Mouse (Mus musculus): ENCODE measurements around the gene Tsc22d3. TPM values are rescaled to one million over a fixed set of nuclear protein-coding genes. Genes with fewer than 3 reads are reported as not detected.

Tsc22d3 gene
- 100 to 1,000 TPM; 239 to 501 TPM for total RNA-seq (2021)
- long read RNA-seq, experiment 1, transcript Tsc22d3-202 (3 exons, 1,790 nt): minor isoform, 7 of 873 reads
- long read RNA-seq, experiment 1, transcript Tsc22d3-201 (3 exons, 1,974 nt): major isoform, 692 of 873 reads
- long read RNA-seq, experiment 1, partial matches to known transcripts: 10 of 873 reads
- long read RNA-seq, experiment 1, other reads (novel, unspliced or antisense): 161 of 873 reads
- long read RNA-seq, experiment 2, transcript Tsc22d3-201 (3 exons, 1,974 nt): major isoform, 303 of 517 reads
- long read RNA-seq, experiment 2, transcript Tsc22d3-202 (3 exons, 1,790 nt): minor isoform, 6 of 517 reads
- long read RNA-seq, experiment 2, partial matches to known transcripts: 6 of 517 reads
- long read RNA-seq, experiment 2, other reads (novel, unspliced or antisense): 198 of 517 reads

DNA sequence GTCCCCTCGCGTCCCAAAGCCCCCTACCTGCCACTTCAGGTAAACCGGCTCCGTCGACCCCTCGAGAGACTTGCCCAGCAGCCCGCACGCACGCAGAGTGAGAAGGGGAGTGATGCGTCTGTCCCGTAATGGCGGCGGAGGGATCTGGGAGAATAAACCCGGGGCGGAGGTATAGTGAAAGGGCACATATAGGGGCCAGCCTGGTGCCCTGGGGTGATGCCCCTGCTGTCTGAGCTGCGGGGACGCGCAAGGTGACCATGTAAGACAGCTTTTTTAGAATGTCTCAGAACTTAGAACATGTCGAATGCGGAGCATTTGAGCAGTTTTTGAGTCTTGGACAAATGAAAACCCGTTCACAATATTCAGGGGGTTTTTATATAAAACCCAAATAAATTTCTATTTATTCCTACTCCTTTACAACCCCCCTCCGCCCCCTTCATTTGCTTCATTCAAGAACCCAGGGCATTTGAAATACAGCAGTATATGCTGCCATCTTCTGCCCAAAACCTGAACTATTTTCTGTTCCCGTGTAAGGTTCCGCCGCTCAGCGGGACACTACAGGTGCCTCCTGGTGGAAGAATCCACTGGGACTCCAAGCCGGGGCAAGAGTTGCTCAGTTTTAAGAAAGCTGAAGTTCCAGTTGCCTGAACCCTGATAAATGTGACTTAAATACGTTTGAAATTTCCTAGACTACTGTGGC is at the start of gene Tsc22d3:
Tsc22d3 (minus strand) TSS at position 250 of the 700 bp plus-strand sequence.
- DNase-seq (ENCODE audit: low spot score): peak; percentile 76

DNA sequence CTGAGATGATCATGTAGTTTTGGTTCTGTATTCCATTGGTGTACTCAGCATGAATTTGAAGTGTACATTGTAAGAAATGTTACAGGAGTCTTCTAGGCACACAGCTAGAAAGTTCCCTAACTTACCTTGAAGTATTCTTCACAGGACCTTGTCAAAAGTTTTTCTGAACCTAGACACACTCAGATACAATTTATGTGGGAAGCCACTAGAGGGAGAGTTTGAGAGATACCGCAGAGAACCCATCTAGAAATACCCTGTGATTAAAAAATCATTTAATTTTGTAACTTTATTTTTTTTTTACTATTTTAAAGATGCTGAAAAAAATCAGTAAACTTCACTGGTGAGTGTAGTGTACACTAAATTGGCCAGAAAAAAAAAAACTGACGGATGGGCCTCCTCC is 39.1 kb upstream of the Tsc22d3 start:
- DNase-seq (ENCODE audit: low spot score): no peak

DNA sequence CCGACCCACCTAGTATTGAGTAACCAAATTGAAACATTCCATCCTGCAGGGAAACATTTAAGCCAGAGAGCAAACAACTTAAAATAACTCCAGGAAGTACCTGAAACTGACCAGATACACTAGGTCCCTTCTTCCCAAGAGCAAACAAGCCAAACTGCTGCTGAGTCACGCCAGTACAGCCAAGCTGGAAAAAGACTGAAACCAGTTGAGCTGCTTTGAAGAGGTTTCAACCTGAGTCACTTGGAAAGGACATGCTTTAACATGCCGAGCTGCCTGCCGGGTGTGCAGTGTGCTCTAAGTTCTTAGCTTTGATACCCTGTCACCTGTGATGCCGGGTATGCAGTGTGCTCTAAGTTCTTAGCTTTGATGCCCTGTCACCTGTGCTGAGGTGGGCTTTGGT is 37.6 kb upstream of the Tsc22d3 start:
- no peak for DNase-seq (ENCODE audit: low spot score)

DNA sequence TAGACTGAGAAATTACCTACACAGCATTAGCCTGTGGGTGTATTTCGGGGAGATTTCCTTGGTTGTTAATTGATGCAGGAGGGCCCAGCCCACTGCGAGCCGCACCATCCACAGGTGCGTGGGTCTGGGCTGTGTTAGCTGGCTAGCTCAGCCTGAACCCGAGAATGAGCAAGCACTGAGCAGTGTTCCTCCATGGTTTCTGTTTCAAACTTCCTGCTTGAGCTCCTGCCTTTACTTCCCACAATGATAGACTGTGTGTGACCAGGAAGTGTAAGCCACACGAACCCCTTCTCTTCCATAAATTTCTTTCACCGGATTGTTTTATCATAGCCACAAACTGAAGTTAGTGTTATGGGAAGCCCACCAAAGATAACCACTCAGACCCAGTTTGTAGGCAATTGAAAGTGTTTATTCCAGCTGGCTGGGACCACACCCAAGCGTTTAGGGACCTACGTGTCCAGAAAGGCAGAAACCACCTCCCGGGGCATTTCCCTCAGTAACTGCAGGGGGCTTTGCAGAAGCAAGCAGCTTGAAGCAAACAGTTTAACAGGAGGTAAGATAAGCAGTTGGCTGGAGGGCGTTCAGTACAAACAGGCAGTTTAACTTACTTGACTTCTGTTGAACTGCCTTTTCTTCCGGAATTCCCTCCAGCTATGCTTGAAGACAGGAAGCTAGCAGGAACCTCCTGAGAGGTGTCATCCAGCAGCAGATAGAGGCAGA is 24.6 kb upstream of the Tsc22d3 start:
- DNase-seq (ENCODE audit: low spot score): no peak

DNA sequence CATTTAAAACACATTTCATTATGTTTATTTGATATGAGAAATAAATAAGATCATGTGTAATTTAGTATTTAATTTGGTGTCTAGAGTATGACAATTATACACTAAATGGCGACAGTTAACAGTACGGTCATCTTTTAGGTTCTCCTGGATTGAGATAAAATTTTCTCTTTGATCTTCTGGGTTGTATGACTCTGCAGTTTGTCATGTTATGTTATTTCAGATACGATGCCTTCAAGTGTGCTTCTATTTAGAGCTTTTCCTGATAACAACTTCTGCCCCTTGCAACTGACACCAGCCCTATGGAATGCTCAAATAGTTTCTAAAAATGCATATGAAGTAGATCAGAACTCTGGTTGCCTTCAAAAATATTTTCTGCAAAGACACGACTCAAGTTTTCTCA is 9.5 kb upstream of the Tsc22d3 start:
- DNase-seq (ENCODE audit: low spot score): no peak

DNA sequence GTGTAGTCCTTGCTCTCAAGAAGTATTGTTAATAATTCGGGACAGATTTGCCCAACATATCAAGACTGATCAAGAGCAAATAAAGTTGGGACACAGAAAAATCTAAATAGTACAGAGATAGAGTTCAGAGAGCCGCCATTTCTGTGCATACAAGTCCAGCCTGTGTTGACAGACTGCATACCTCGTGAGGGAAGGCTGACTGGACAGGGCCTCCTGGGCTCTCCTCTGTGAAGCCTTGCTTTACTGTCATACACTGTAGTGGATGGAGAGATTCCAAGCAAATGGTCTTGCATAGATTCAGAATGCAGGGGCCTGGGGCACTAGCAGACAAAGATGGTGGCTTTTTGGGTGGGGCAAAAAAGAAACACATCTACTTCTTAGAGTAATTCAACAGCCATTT is 1.4 kb upstream of the Tsc22d3 start:
- no peak for DNase-seq (ENCODE audit: low spot score)

DNA sequence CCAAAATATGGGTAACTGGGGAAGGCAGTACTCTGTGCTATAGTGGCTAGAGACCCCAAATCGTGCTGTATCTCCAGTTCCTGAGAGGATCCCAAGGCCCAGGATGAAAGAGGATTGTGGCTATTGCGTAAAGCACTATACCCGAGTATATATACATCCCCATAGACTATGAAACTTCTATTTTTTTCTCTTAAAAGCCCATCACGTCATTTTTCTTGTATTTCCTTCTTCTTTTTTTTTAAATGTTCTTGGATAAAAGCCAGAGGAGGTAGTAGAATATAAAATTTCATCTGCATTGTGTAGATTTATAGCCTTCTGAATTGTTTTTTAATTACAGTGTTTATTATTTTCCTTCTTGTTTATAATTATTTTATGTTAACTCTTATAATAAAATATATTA is 852 bp upstream of the Tsc22d3 start:
- DNase-seq (ENCODE audit: low spot score): no peak

DNA sequence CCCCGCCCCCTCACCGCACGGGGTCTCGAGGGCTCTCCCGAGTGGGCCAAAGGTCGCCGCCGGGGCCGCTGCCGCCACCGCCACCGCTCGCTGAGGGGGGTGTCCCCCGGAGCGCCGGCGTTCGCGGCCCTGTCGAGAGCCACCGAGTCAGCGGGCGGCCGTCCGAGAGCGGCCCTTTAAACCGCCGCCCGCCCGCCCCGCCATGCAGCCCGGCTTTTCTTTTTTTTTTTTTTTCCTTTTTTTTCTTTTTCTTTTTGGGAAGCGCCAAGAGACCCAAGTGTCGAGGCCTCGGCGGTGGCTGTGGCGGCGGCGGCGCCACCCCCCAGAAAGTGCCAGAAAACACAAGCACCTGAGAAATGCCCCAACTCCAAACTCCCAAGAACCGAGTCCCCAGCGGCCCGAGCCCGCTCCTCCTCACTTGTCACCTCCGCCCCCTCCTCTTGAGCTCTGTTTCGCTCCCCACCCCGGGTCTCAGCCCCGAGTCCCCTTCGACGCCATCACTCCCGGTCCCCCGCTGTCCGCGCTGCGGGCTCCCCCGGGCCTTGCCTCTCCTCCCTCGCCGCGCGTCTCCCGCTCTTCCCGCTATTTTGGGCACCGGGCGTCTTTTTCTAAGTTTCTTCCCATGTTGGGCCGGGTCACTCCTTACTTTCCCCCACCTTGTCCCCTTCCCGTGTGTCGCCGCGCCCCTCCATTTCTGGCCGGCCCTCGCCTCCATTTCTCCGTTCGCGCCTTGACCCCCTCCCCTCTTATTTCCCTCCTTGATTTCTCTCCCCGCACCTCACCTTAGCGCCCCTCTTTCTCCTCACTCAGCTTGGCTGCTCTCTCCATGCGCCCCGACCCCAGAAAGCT is 674 bp downstream of the Tsc22d3 start:
- DNase-seq (ENCODE audit: low spot score): no peak

DNA sequence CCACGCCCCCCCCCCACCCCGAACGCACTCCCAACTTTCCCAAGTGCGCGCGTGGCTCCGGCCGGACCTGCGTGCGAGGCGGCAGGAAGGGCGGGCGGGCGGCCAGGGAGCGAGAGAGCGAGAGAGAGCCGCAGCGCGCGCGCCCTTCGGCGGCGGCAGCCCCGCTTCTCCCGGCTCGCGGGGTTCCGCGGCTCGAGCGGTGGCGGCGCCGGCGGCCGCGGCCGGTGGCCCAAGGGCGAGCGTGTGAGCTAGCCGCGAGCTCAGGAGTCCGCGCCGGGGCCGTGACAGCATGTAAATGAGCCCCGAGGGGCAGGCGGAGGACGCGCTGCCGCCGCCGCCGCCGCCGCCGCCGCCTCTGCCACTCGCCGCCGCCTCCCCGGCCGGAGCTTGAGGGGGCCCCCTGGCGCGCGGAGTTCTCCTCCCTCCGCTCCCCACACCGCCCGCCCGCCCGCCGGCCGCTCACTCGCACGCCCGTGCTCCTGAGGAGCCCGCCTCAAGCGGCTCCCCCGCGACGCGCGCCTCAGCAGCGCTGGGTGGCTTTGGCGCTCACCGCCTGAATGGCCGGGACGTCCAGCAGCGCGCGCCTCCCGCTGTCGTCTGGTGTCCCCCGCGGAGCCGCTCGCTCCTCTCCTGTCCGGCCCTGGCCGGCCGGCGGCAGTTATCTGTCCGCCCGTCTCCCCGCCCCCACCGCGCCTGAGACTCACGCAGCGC is 1.5 kb downstream of the Tsc22d3 start:
- DNase-seq (ENCODE audit: low spot score): peak; percentile 55

DNA sequence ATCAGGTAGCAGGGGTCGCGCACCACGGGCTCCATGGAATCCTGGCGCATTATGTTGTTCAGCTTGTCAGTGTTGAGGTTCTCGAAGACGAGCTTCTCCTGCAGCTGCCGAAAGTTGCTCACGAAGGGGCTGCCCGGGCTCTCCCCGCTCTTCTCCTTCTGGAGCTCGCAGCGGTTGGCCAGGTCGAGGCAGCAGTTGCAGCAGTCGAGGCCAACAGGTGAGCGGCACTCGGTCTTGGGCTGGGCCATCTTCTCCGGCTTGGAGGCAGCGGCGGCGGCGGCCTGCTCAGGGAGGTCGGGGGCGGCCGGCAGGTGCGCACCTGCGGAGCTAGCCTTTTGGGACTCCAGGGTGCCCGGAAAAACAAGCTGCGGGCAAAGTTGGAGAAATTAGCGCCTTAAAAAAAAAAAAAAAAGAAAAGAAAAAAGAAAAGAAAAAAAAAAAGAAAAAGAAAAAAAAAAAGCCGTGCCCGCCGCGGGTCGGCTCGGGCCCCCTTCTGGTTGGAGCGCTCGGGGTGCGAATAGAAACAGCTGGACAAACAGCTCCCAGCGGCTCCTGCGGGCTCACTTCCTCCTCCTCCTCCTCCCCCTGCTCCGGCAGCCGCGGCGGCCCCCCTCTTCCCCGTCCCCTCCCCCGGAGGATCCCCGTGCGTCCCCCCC is 2.1 kb downstream of the Tsc22d3 start:
- DNase-seq (ENCODE audit: low spot score): no peak

DNA sequence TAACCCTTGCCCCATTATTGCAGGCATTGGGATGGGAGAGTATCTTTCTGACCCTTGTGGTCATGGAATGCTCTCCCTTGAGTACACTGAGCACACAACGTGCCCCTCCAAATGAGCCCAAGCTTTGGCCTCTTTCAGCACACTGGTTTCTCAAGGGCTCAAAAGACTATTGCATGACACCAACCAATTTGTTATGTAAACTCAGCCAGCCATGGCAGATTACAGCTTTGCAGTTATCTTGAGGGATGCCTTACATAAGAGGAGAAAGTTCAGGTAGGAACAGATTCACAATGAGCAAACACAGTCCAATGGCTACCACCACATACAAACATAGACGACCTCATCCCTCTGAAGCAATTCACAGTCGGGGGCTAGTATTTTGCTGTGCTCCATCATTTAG is 9.3 kb downstream of the Tsc22d3 start:
- no peak for DNase-seq (ENCODE audit: low spot score)

DNA sequence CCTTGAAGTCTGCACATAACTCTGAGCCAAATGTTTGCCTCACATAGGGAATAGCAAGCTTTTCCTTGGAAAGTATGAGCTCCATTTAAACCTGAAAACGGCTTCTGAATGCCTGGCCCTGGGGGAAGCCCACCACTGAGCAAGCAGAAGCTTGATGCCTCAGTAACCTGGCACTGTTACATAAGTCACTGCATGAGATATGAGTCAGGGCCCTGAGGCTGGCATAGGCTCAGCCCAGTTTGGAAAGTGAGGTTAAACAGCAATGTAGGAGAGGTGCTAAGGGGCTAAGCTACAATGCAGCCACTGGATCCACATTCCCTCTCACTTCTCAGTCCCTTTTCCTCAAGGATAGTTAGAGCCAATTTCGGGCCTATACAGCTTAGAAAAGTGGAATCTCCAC is 10.3 kb downstream of the Tsc22d3 start:
- DNase-seq (ENCODE audit: low spot score): no peak

DNA sequence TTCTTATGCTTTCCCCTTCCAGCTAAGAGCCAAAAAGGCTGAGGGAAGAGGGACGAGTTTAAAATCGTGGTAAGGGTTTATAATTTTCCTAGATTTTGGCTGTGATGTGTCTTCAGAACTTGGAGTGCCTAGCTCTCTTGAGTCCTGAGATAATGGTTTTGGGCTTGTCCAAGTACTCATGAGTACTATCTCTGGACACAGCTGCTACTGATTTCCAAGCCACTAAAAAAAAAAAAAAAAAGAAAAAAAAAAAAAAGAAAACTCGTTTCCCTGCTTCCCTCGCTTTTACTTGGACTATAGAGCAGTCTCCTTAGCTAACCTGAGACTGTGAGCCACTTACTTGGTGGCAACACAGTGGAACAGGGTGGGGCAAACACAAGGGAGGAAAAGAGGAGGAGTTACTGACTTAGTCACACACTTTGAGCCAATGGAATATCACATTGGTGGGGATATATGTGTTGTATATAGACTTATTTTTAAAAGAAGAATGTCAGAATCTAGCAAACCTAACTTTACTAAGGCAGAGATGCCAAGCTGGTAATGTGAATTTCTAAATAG is 11.2 kb downstream of the Tsc22d3 start:
- DNase-seq (ENCODE audit: low spot score): no peak

DNA sequence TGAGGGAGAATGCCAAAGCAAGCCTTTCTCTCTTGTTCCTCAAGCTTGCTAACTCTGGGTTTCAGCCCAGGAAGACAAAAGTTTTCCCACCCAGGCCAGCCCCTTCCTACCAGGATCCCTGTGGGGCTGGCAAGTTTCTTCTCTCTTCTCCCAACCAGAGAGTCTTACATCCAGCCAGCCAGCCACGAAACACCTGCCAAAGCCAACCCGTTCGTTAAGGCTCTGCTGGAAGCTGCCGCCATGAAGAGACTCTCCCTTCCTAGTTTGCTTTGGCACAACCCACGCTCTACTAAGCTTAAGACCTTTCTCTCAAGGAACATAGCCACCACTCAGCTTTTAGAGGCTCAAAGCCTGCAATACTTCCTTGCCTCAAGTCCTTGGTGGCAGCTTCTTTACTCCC is 11.9 kb downstream of the Tsc22d3 start:
- no peak for DNase-seq (ENCODE audit: low spot score)

DNA sequence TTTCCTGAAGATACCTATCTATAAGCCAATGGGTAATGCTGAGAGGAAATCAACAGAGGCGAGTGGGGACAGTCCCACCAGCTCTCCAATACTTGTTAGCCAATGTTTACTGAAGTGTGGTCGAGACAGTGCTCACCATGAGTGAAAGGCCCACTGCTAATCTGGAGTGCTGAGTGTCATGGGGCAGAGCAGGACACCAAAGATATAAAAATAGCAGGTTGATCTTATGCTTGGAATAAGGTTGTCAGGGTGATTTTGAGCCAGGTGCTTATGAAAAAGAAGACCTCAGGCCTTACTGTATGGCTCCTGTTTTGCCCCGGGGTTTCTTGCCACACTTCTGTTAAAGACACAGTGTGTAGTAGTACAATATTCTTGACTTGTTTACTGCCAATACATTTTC is 20.0 kb downstream of the Tsc22d3 start:
- no peak for DNase-seq (ENCODE audit: low spot score)

DNA sequence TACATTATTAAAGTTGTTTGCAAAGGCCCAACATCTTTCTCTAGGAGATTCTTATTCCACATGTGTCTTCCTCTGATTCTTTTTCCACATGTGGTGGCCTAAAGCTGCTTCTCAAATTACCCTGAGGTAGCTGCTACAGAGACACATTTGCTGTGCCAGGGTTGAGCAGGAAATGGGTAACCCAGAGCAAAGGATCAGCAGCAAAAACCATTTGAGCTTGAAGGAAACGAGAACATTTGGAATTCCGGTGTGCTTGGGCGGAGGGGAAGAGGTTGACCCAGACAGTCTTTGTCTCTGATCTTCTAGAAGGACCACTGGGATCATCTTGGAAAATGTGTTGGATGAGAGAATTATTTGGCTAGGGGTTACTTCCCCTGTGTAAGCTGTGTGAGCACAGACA is 24.8 kb downstream of the Tsc22d3 start:
- DNase-seq (ENCODE audit: low spot score): no peak

DNA sequence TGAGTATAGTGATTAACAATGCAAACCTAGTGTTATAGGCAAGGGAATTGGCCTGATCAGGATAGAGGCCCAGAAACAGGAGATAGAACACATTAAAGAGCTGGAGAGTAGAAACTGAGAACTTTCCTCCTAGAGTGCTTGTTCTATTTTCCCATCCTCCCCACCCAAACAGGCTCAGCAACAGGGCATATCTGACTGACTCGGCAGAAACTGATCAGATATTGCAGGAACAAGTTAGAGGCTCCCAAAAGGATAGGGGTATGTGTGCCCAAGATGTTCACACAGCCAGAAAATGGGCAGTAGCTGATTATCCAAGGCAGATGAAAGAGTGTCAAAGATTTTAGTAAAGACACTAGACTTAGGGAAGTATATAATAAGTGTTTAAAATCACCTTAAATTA is 25.3 kb downstream of the Tsc22d3 start:
- no peak for DNase-seq (ENCODE audit: low spot score)

DNA sequence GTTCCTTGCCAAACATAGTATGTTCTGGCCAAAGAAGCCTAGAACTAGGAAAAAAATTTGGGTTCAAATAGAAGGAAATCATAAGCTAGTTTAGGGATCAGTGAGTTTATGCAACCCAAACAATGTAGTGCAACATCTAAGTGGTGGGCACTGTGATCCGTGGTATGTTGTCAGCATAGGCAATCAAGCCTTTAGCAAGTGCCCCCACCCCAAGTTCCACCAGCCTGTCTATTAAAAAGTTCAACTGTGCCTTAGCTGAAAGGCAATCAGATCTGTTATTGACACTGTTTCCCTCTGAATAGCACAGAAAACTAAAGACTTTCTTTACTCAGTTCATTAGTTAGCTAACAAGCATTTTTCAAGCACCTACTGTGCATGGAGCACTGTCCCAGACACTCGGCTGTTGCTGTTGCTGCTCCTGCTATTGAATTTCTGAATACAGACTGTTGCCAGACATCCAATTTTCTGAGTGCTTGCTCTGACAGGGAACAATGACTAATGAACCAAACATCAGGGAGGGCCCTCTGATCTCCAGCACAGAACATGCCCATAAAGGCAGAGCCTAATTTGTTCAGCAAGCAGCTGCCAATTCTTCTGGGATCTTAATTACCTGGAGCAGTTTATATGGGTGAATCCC is 27.6 kb downstream of the Tsc22d3 start:
- DNase-seq (ENCODE audit: low spot score): peak; percentile 35

DNA sequence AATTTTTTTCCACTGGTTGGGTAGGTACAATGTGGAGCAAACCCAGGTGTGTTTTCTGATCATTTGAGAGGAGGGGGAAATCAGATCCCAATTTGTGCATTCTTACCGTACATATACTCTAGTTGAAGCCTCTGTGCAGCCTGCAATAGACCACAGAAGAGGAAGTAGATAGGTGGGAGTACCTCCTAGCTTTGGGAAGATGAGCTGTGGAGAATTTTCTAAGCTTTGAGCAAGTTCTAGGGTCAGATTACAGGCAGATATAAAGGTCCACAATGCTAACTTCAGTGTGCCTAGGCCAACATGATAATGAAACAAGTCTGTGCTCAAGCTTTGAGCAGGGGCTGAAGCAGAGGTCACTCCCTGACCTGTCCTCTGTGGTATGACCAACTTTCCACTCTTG is 30.9 kb downstream of the Tsc22d3 start:
- no peak for DNase-seq (ENCODE audit: low spot score)
